ENCODE assay signal across 8 mouse cellular contexts in genomic region chr7:110222583-110223182, GRCm38 (mm10). TPM values are rescaled to one million over a fixed set of nuclear protein-coding genes. Genes with fewer than 3 reads are reported as not detected.
DNase-seq lines count a peak whose midpoint lies in the region; ATAC-seq lines count a peak whose summit lies in the region.

No protein-coding gene starts in this region.

- 15% methylated on average over 12 of the region's 12 CpGs for WGBS in heart, embryonic 15.5 days
- 23% methylated on average over 12 of the region's 12 CpGs for WGBS in hindbrain, embryonic 10.5 days
- WGBS in midbrain, embryonic 12.5 days = 21% methylated on average over 12 of the region's 12 CpGs

- H3K4me1 ChIP-seq in heart, embryonic 15.5 days (replicated peaks) = peaks cover 12% of the 10 kb centered on the region
- peaks cover 14% of the 10 kb centered on the region for H3K4me1 ChIP-seq in hindbrain, embryonic 10.5 days (replicated peaks)
- H3K4me1 ChIP-seq in midbrain, embryonic 12.5 days = no peaks in the 10 kb centered on the region; the same call in 1 of the 2 replicates

- peak overlapping the region; percentile 76 for H3K4me3 ChIP-seq in heart, embryonic 15.5 days
- H3K4me3 ChIP-seq in hindbrain, embryonic 10.5 days = peak overlapping the region; percentile 87
- H3K4me3 ChIP-seq in midbrain, embryonic 12.5 days = peak overlapping the region; percentile 78

- H3K36me3 ChIP-seq in heart, embryonic 15.5 days = peaks cover 6% of the 10 kb centered on the region; the same call in 1 of the 2 replicates
- H3K36me3 ChIP-seq in hindbrain, embryonic 10.5 days = peaks cover 16% of the 10 kb centered on the region
- H3K36me3 ChIP-seq in midbrain, embryonic 12.5 days = 0 out of 2 replicates have a peak, but pooled peaks cover 3% of the 10 kb centered on the region

- H3K4me2 ChIP-seq in heart, embryonic 15.5 days = peak overlapping the region; percentile 76
- peak overlapping the region; percentile 84 for H3K4me2 ChIP-seq in midbrain, embryonic 12.5 days (replicated peaks)

- ATAC-seq in heart, embryonic 15.5 days (replicated peaks; ENCODE audit: insufficient number of reproducible peaks, insufficient read depth, low FRiP score, low read depth) = no peak
- no peak for ATAC-seq in midbrain, embryonic 12.5 days (ENCODE audit: low FRiP score, low read depth)

- no peaks in the 10 kb centered on the region for H3K9me3 ChIP-seq in heart, embryonic 15.5 days (replicated peaks)
- no peaks in the 10 kb centered on the region for H3K9me3 ChIP-seq in hindbrain, embryonic 10.5 days
- H3K9me3 ChIP-seq in midbrain, embryonic 12.5 days = no peaks in the 10 kb centered on the region

- no peaks in the 10 kb centered on the region for H3K27me3 ChIP-seq in heart, embryonic 15.5 days
- no peaks in the 10 kb centered on the region for H3K27me3 ChIP-seq in hindbrain, embryonic 10.5 days (ENCODE audit: insufficient read depth, poor library complexity, severe bottlenecking)
- no peaks in the 10 kb centered on the region for H3K27me3 ChIP-seq in midbrain, embryonic 12.5 days

- intact Hi-C loops in heart, postnatal 25 days (cut with DNase I) = no loop called here
- intact Hi-C loops in gastrocnemius, postnatal 36 days (cut with DNase I) = no loop called here

- no peak overlapping the region; the same call in 1 of the 2 replicates for H3K9ac ChIP-seq in heart, embryonic 15.5 days
- no peak overlapping the region for H3K9ac ChIP-seq in midbrain, embryonic 12.5 days (replicated peaks)

- H3K27ac ChIP-seq in heart, embryonic 15.5 days = peak overlapping the region; percentile 98; the same call in 1 of the 2 replicates
- peak overlapping the region; percentile 95 for H3K27ac ChIP-seq in hindbrain, embryonic 10.5 days
- no peak overlapping the region for H3K27ac ChIP-seq in midbrain, embryonic 12.5 days (replicated peaks)

- no peak for DNase-seq in heart, postnatal 25 days (ENCODE audit: low spot score)
- DNase-seq in MN1 (ENCODE audit: low spot score) = peak; percentile 14
- DNase-seq in hindbrain, embryonic 10.5 days (ENCODE audit: low spot score) = peak; percentile 10
- DNase-seq in cerebellum, postnatal 36 days = no peak
- DNase-seq in cerebellum, postnatal 4 days (ENCODE audit: low spot score in 2 of 2) = no peak
- no peak for DNase-seq in gastrocnemius, postnatal 36 days

RNA-seq across cellular contexts. Expression of gene Swap70, which starts 1.2 kb away (rescaled TPM):
- 18.6 and 24.0 TPM in 2 replicates for polyA plus RNA-seq in heart, embryonic 15.5 days (2015; fragmentation: Nextera tagmentation; extraction: Ambion mirVana)
- total RNA-seq in heart, postnatal 25 days (2021) = 10 to 100 TPM; 12.7 to 14.3 TPM
- 18.1 and 26.6 TPM in 2 replicates for polyA plus RNA-seq in hindbrain, embryonic 10.5 days (2016; fragmentation: Nextera tagmentation; extraction: Ambion mirVana)
- polyA plus RNA-seq in midbrain, embryonic 12.5 days (2016; fragmentation: Nextera tagmentation; extraction: Ambion mirVana) = 17.0 and 19.2 TPM in 2 replicates
- total RNA-seq in gastrocnemius, postnatal 36 days (2021) = 1 to 10 TPM; 4.9 to 6.8 TPM

Comparison
In these comparisons a context has a peak if more than half of its experiments do, and no peak if none do; other contexts are left out.
1. DNase-seq: peak in MN1 (single experiment) and hindbrain, embryonic 10.5 days (single experiment); none in heart, postnatal 25 days (single experiment), cerebellum, postnatal 36 days (0 of 2), cerebellum, postnatal 4 days (0 of 2) and gastrocnemius, postnatal 36 days (0 of 2).
2. Peak in every context shown above with its lines, with median percentiles within 50 percentile points of each other: H3K4me3 ChIP-seq.